Mouse (Mus musculus): Measurements from ENCODE around the gene Surf1.

DNA sequence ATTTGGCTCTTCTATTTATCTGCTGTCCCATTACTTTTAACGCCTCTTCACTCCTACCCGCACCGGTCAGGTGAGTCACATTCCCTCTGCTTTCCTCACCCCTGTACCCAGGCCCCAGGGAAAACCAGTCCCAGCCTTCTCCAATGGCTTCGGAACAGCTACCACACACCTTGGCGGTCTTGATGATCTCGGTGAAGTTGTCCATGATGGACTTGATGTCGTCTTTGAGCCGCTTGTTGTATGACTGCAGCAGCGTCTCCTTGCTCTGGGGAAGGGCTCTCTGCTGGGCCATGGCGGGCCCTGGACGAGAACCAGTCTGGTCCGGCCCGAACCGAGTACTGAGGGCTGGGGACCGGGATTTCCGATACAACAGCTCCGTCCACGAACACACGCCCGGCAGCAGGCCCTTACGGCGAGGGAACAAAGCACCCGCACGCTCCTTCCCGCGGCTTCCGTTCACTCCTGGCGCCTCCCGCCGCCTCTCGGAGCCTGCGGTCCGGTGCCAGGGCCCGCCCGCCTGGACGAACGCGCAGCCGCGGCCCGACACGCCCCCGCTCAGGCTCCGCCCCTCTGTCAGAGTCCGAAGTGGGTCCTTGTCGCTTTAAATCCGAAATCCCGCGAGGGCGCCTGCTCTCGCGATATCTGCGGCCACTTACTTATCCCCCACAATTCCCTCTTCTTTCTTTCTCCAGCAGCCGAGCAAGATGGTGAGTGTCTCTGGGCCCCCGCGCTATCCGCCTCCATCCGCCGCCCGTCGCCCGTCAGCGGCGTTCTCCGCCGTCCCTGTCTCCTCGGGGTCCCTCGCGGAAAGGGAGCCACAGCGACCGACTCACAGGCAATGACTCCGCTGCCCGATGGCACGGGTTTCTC is 6.0 kb downstream of the Surf1 start, which contains the start of the genes Med22 and Rpl7a:
- TF ChIP-seq POLR2A (IDR thresholded peaks at IDR 0.05; ENCODE audit: borderline replicate concordance, insufficient read depth, low read length) (peak; percentile 89), CTCF (IDR thresholded peaks at IDR 0.05; ENCODE audit: borderline replicate concordance, insufficient read depth, low read depth, low read length) (no peak)
